Comparison of ENCODE assay signal across 31 mouse cellular contexts in genomic region chr8:65126014-65126413, GRCm38 (mm10). TPM values are rescaled to one million over a fixed set of nuclear protein-coding genes. Genes with fewer than 3 reads are reported as not detected.
DNase-seq lines count a peak whose midpoint lies in the region; ATAC-seq and TF ChIP-seq lines count a peak whose summit lies in the region.
"Had no signal": no experiment of that assay in that cellular context is flagged by ENCODE, and none has a peak within 500 bp of the region (broad histone marks: within the 10 kb centered on the region; RNA-seq: fewer than 3 reads in every experiment).

No protein-coding gene starts in this region.

- no peaks in the 10 kb centered on the region for H3K36me3 ChIP-seq in liver, adult 2 months (ENCODE audit: control insufficient read depth, insufficient read depth, low read length)
- H3K36me3 ChIP-seq in stomach, embryonic 15.5 days, result no peaks in the 10 kb centered on the region
- H3K36me3 ChIP-seq in stomach, postnatal 0 days (ENCODE audit: control insufficient read depth, insufficient read depth, low read length), result no peaks in the 10 kb centered on the region
- no peaks in the 10 kb centered on the region for H3K36me3 ChIP-seq in intestine, postnatal 0 days (ENCODE audit: control insufficient read depth, insufficient read depth)
- 0 out of 2 replicates have a peak, but pooled peaks cover 2% of the 10 kb centered on the region for H3K36me3 ChIP-seq in small intestine, adult 2 months (ENCODE audit: control insufficient read depth, insufficient read depth, low read length)
- H3K36me3 ChIP-seq: embryonic facial prominence, embryonic 13.5 days; embryonic facial prominence, embryonic 15.5 days; forebrain, embryonic 10.5 days; forebrain, embryonic 12.5 days; G1E had no signal

- H3K4me3 ChIP-seq in liver, adult 2 months (ENCODE audit: insufficient read depth, low read depth, low read length), result no peak overlapping the region
- H3K4me3 ChIP-seq in stomach, embryonic 15.5 days (replicated peaks), result no peak overlapping the region
- H3K4me3 ChIP-seq in stomach, postnatal 0 days (ENCODE audit: low read depth, low read length), result no peak overlapping the region
- no peak overlapping the region; the same call in 1 of the 2 replicates for H3K4me3 ChIP-seq in intestine, postnatal 0 days (ENCODE audit: low read depth, low read length)
- peak overlapping the region; percentile 24; the same call in 1 of the 2 replicates for H3K4me3 ChIP-seq in small intestine, adult 2 months (ENCODE audit: low read depth, low read length)
- H3K4me3 ChIP-seq: embryonic facial prominence, embryonic 13.5 days; embryonic facial prominence, embryonic 15.5 days; erythroblast, embryonic 14.5 days; forebrain, embryonic 10.5 days; forebrain, embryonic 12.5 days had no signal

- no peak for TF ChIP-seq EP300 in stomach, postnatal 0 days (optimal IDR thresholded peaks at IDR 0.05)

- TF ChIP-seq CTCF in liver, adult 2 months (IDR thresholded peaks at IDR 0.05; ENCODE audit: low read depth, low read length), result no peak
- TF ChIP-seq CTCF in stomach, postnatal 0 days (IDR thresholded peaks at IDR 0.05; ENCODE audit: low read depth), result no peak
- no peak for TF ChIP-seq CTCF in intestine, postnatal 0 days (IDR thresholded peaks at IDR 0.05; ENCODE audit: low read depth)
- TF ChIP-seq CTCF in small intestine, adult 2 months (IDR thresholded peaks at IDR 0.05; ENCODE audit: extremely low read depth, insufficient read length, insufficient replicate concordance, low read depth, low read length), result no peak

- no peak for TF ChIP-seq POLR2A in liver, adult 2 months (IDR thresholded peaks at IDR 0.05; ENCODE audit: extremely low read depth, insufficient read depth, low read length)
- TF ChIP-seq POLR2A in small intestine, adult 2 months (IDR thresholded peaks at IDR 0.05; ENCODE audit: low read depth, low read length), result no peak

- H3K27ac ChIP-seq in liver, adult 2 months (replicated peaks; ENCODE audit: insufficient read depth, low read depth, low read length), result no peak overlapping the region
- no peak overlapping the region for H3K27ac ChIP-seq in stomach, embryonic 15.5 days
- no peak overlapping the region for H3K27ac ChIP-seq in stomach, postnatal 0 days (replicated peaks)
- peak overlapping the region; percentile 76 for H3K27ac ChIP-seq in intestine, postnatal 0 days (ENCODE audit: low read depth, low read length)
- H3K27ac ChIP-seq in small intestine, adult 2 months (ENCODE audit: insufficient read depth, low read depth, low read length), result peak overlapping the region; percentile 99
- H3K27ac ChIP-seq: embryonic facial prominence, embryonic 13.5 days; embryonic facial prominence, embryonic 15.5 days; forebrain, embryonic 10.5 days; forebrain, embryonic 12.5 days had no signal

- 17% methylated on average over 1 of the region's 1 CpGs for WGBS in liver, adult 2 months
- 55% methylated on average over 1 of the region's 1 CpGs for WGBS in stomach, embryonic 15.5 days
- 46% methylated on average over 1 of the region's 1 CpGs for WGBS in stomach, postnatal 0 days
- 40% methylated on average over 1 of the region's 1 CpGs for WGBS in intestine, postnatal 0 days
- 26% methylated on average over 1 of the region's 1 CpGs for WGBS in small intestine, adult 2 months

- H3K4me1 ChIP-seq in liver, adult 2 months (ENCODE audit: control insufficient read depth, insufficient read depth, low read length), result no peaks in the 10 kb centered on the region
- no peaks in the 10 kb centered on the region for H3K4me1 ChIP-seq in stomach, embryonic 15.5 days
- H3K4me1 ChIP-seq in stomach, postnatal 0 days (replicated peaks; ENCODE audit: control insufficient read depth, insufficient read depth), result no peaks in the 10 kb centered on the region
- H3K4me1 ChIP-seq in intestine, postnatal 0 days (replicated peaks; ENCODE audit: control insufficient read depth, insufficient read depth, low read length), result no peaks in the 10 kb centered on the region
- no peaks in the 10 kb centered on the region for H3K4me1 ChIP-seq in small intestine, adult 2 months (ENCODE audit: control insufficient read depth, insufficient read depth, insufficient read length, low read length)
- H3K4me1 ChIP-seq: embryonic facial prominence, embryonic 13.5 days; embryonic facial prominence, embryonic 15.5 days; forebrain, embryonic 10.5 days; forebrain, embryonic 12.5 days had no signal

- 0 out of 2 replicates have a peak, but pooled peaks have one; percentile 15 for ATAC-seq in stomach, embryonic 15.5 days (ENCODE audit: insufficient read depth, low FRiP score, low read depth)
- no peak for ATAC-seq in stomach, postnatal 0 days (ENCODE audit: low FRiP score, low TSS enrichment)
- ATAC-seq in intestine, postnatal 0 days, result peak; percentile 93
- ATAC-seq: activated CD4-positive, CD25-positive, alpha-beta regulatory T cell, adult 4 months; CD4-positive, CD25-positive, alpha-beta regulatory T cell, adult 4 months; forebrain, embryonic 14.5 days; Patski had no signal

- no peak overlapping the region for H3K4me2 ChIP-seq in stomach, embryonic 15.5 days
- no peak overlapping the region for H3K4me2 ChIP-seq in stomach, postnatal 0 days (replicated peaks; ENCODE audit: low read depth)
- H3K4me2 ChIP-seq in intestine, postnatal 0 days (replicated peaks; ENCODE audit: low read depth), result peak overlapping the region; percentile 55
- H3K4me2 ChIP-seq: embryonic facial prominence, embryonic 13.5 days; embryonic facial prominence, embryonic 15.5 days; forebrain, embryonic 12.5 days had no signal

- H3K9me3 ChIP-seq in stomach, embryonic 15.5 days, result no peaks in the 10 kb centered on the region
- no peaks in the 10 kb centered on the region for H3K9me3 ChIP-seq in stomach, postnatal 0 days (ENCODE audit: control insufficient read depth, low read length)
- H3K9me3 ChIP-seq in intestine, postnatal 0 days (ENCODE audit: control insufficient read depth), result no peaks in the 10 kb centered on the region
- H3K9me3 ChIP-seq: embryonic facial prominence, embryonic 13.5 days; embryonic facial prominence, embryonic 15.5 days; forebrain, embryonic 10.5 days; forebrain, embryonic 12.5 days; G1E had no signal

- no peak overlapping the region for H3K9ac ChIP-seq in liver, adult 2 months (ENCODE audit: low read depth, low read length)
- no peak overlapping the region for H3K9ac ChIP-seq in stomach, embryonic 15.5 days
- no peak overlapping the region for H3K9ac ChIP-seq in stomach, postnatal 0 days (ENCODE audit: low read length)
- peak overlapping the region; percentile 37; the same call in 1 of the 2 replicates for H3K9ac ChIP-seq in intestine, postnatal 0 days (ENCODE audit: low read depth, low read length)
- H3K9ac ChIP-seq: embryonic facial prominence, embryonic 13.5 days; embryonic facial prominence, embryonic 15.5 days; forebrain, embryonic 12.5 days had no signal

- H3K27me3 ChIP-seq in liver, adult 2 months (ENCODE audit: control insufficient read depth, insufficient read depth, low read length), result no peaks in the 10 kb centered on the region
- no peaks in the 10 kb centered on the region for H3K27me3 ChIP-seq in stomach, embryonic 15.5 days (replicated peaks)
- H3K27me3 ChIP-seq in stomach, postnatal 0 days (ENCODE audit: control insufficient read depth, insufficient read depth, low read length), result no peaks in the 10 kb centered on the region
- H3K27me3 ChIP-seq in intestine, postnatal 0 days (replicated peaks; ENCODE audit: control insufficient read depth, insufficient read depth, low read length), result no peaks in the 10 kb centered on the region
- H3K27me3 ChIP-seq in small intestine, adult 2 months (ENCODE audit: control insufficient read depth, insufficient read depth, low read length), result no peaks in the 10 kb centered on the region
- H3K27me3 ChIP-seq: CH12.LX; embryonic facial prominence, embryonic 13.5 days; embryonic facial prominence, embryonic 15.5 days; forebrain, embryonic 12.5 days had no signal

- no peaks in the 10 kb centered on the region for H3K79me2 ChIP-seq in liver, adult 2 months (ENCODE audit: control insufficient read depth, insufficient read depth, low read length)

- peak; percentile 7 for DNase-seq in liver, adult 2 months (ENCODE audit: extremely low read depth, low read depth, low spot score)
- no peak for DNase-seq in liver
- no peak for DNase-seq in stomach, postnatal 0 days (ENCODE audit: low spot score)
- DNase-seq in right cerebral cortex, postnatal 4 days, result no peak
- DNase-seq in left cerebral cortex, adult 9 months (ENCODE audit: low spot score in 2 of 2), result no peak
- DNase-seq: adrenal gland, adult 8-10 months; adrenal gland, postnatal 14 days; adrenal gland, postnatal 36 days; B cell, adult 2 months; cerebellum, adult 11-12 months; cerebellum, adult 2 months; cerebellum, adult 9-10 months; cerebellum, postnatal 10 days; cerebellum, postnatal 25 days had no signal

RNA-seq across cellular contexts. Expression of gene BC030870, which starts 3.3 kb away (rescaled TPM):
- total RNA-seq in liver, adult 2 months (2014; rRNA removed), result not detected in 2 replicates
- not detected in 2 replicates for polyA plus RNA-seq in liver, adult 2 months (2012; rRNA removed)
- 9.8 and 12.5 TPM in 2 replicates for polyA plus RNA-seq in stomach, embryonic 15.5 days (2015; fragmentation: Nextera tagmentation; extraction: Ambion mirVana)
- 15.0 and 17.6 TPM in 2 replicates for polyA plus RNA-seq in stomach, postnatal 0 days (2015; fragmentation: Nextera tagmentation; extraction: Ambion mirVana)
- 39.0 and 41.7 TPM in 2 replicates for polyA plus RNA-seq in intestine, postnatal 0 days (2015; fragmentation: Nextera tagmentation; extraction: Ambion mirVana)
- 2.9 and 3.6 TPM in 2 replicates for polyA plus RNA-seq in small intestine, adult 2 months (2012; rRNA removed)
- total RNA-seq: adrenal gland, adult 18-20 months; adrenal gland, adult 8-10 months; adrenal gland, postnatal 14 days; adrenal gland, postnatal 36 days; CH12.LX; G1E had no signal
- polyA plus RNA-seq: CD4-positive, CD25-positive, alpha-beta regulatory T cell, adult 4 months; cerebellum, adult 2 months; cortical plate, adult 2 months; embryonic facial prominence, embryonic 11.5 days; embryonic facial prominence, embryonic 13.5 days; erythroblast, embryonic 14.5 days; forebrain, embryonic 10.5 days; forebrain, embryonic 12.5 days; forebrain, embryonic 14.5 days; G1E; Patski had no signal

RNA-seq across cellular contexts. Expression of gene Gm10663, which starts 51.2 kb away (rescaled TPM):
- total RNA-seq in liver, adult 2 months (2014; rRNA removed), result not detected in 2 replicates
- polyA plus RNA-seq in liver, adult 2 months (2012; rRNA removed), result not detected in 2 replicates
- polyA plus RNA-seq in stomach, embryonic 15.5 days (2015; fragmentation: Nextera tagmentation; extraction: Ambion mirVana), result not detected in 2 replicates
- polyA plus RNA-seq in stomach, postnatal 0 days (2015; fragmentation: Nextera tagmentation; extraction: Ambion mirVana), result not detected in 2 replicates
- not detected in 2 replicates for polyA plus RNA-seq in intestine, postnatal 0 days (2015; fragmentation: Nextera tagmentation; extraction: Ambion mirVana)
- not detected in 2 replicates for polyA plus RNA-seq in small intestine, adult 2 months (2012; rRNA removed)
- total RNA-seq: adrenal gland, adult 18-20 months; adrenal gland, adult 8-10 months; adrenal gland, postnatal 14 days; adrenal gland, postnatal 36 days; CH12.LX; G1E had no signal
- polyA plus RNA-seq: activated CD4-positive, CD25-positive, alpha-beta regulatory T cell, adult 4 months; CD4-positive, CD25-positive, alpha-beta regulatory T cell, adult 4 months; cerebellum, adult 2 months; cortical plate, adult 2 months; embryonic facial prominence, embryonic 11.5 days; embryonic facial prominence, embryonic 13.5 days; embryonic facial prominence, embryonic 15.5 days; erythroblast, embryonic 14.5 days; forebrain, embryonic 10.5 days; forebrain, embryonic 12.5 days; forebrain, embryonic 14.5 days; G1E; Patski had no signal

Comparison
In these comparisons a context has a peak if more than half of its experiments do, and no peak if none do; other contexts are left out.
1. H3K27ac ChIP-seq: peak in intestine, postnatal 0 days (single experiment) and small intestine, adult 2 months (single experiment); none in liver, adult 2 months (single experiment), stomach, embryonic 15.5 days (single experiment) and stomach, postnatal 0 days (single experiment).